Comparison of ENCODE assay signal across 8 mouse cellular contexts in the genomic region with DNA sequence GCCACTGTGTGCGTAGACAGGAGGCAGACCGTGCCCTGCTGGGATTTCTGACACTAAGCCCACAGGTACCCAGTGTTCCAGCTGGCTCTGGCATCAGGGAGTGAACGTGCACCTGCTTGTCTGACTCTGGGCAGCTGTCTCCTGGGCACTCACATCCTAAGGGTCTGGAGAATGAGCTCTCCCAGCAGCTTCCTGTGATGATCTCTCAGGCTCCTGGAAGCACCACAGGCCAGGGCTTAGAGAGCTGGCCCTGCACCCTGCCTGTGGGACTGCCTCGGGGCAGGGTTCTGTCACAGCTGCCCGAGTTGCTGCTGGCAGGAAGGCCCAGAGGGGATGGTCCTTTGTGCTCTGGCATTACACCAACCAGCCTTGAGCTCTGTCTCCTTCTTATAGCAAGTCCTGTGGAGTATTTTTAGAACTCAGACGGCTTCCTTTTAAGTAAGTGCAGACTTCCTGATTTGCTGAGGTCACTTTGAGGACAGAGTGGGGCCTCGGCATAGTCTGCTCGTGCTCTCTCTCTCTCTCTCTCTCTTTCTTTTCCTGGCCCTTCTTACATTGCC. TPM values are rescaled to one million over a fixed set of nuclear protein-coding genes. Genes with fewer than 3 reads are reported as not detected.
DNase-seq lines count a peak whose midpoint lies in the region; ATAC-seq and TF ChIP-seq lines count a peak whose summit lies in the region.

No protein-coding gene starts in this region.

- intact Hi-C loops in left cerebral cortex, postnatal 14 days (cut with DNase I) = no loop called here
- intact Hi-C loops in heart, adult 2 months (cut with DNase I) = no loop called here

- peak; percentile 60; the same call in 1 of the 2 replicates for TF ChIP-seq EP300 in heart, adult 2 months (IDR thresholded peaks at IDR 0.05; ENCODE audit: insufficient read depth, low read depth, low read length)

- no peaks in the 10 kb centered on the region for H3K27me3 ChIP-seq in heart, adult 2 months (ENCODE audit: control insufficient read depth, insufficient read depth, low read length)
- H3K27me3 ChIP-seq in kidney, adult 2 months (replicated peaks; ENCODE audit: control insufficient read depth, insufficient read depth, low read length) = no peaks in the 10 kb centered on the region
- no peaks in the 10 kb centered on the region for H3K27me3 ChIP-seq in lung, embryonic 15.5 days

- H3K36me3 ChIP-seq in heart, adult 2 months (ENCODE audit: control insufficient read depth, insufficient read depth, low read length) = peaks cover 8% of the 10 kb centered on the region
- no peaks in the 10 kb centered on the region for H3K36me3 ChIP-seq in kidney, adult 2 months (ENCODE audit: control insufficient read depth, insufficient read depth, low read length)
- no peaks in the 10 kb centered on the region for H3K36me3 ChIP-seq in lung, embryonic 15.5 days

- no peaks in the 10 kb centered on the region for H3K9me3 ChIP-seq in lung, embryonic 15.5 days

- no peak for TF ChIP-seq POLR2A in bone marrow macrophage, adult 2 months (IDR thresholded peaks at IDR 0.05; ENCODE audit: borderline replicate concordance, low read depth, low read length)
- TF ChIP-seq POLR2A in heart, adult 2 months (IDR thresholded peaks at IDR 0.05; ENCODE audit: insufficient read depth, low read depth, low read length) = 0 out of 2 replicates have a peak, but pooled peaks have one; percentile 58
- TF ChIP-seq POLR2A in kidney, adult 2 months (IDR thresholded peaks at IDR 0.05; ENCODE audit: low read depth, low read length) = no peak

- H3K9ac ChIP-seq in heart, adult 2 months (ENCODE audit: low read depth, low read length) = 0 out of 2 replicates have a peak overlapping the region, but pooled peaks have one; percentile 4
- H3K9ac ChIP-seq in lung, embryonic 15.5 days = no peak overlapping the region

- 0 out of 2 replicates have a peak, but pooled peaks cover 2% of the 10 kb centered on the region for H3K79me2 ChIP-seq in heart, adult 2 months (replicated peaks; ENCODE audit: control insufficient read depth, insufficient read depth, low read length)

- H3K27ac ChIP-seq in bone marrow macrophage, adult 2 months (ENCODE audit: insufficient read depth, low read depth, low read length) = peak overlapping the region; percentile 21
- peak overlapping the region; percentile 78 for H3K27ac ChIP-seq in heart, adult 2 months
- H3K27ac ChIP-seq in kidney, adult 2 months (ENCODE audit: insufficient read depth, low read depth, low read length) = peak overlapping the region; percentile 33
- peak overlapping the region; percentile 87 for H3K27ac ChIP-seq in lung, embryonic 15.5 days

- DNase-seq in left cerebral cortex, postnatal 14 days (ENCODE audit: low spot score in 2 of 2) = peak; percentile 53 to 77
- DNase-seq in left cerebral cortex, adult 8-10 months (ENCODE audit: low spot score in 2 of 2) = no peak
- peak; percentile 69 to 85 for DNase-seq in heart, adult 2 months
- peak; percentile 85 for DNase-seq in kidney, adult 2 months
- peak; percentile 94 for DNase-seq in skeletal muscle tissue, adult 2 months (ENCODE audit: low read depth, low spot score)
- no peak for DNase-seq in ovary, postnatal 14 days (ENCODE audit: low spot score)

- peak; percentile 82 for ATAC-seq in lung, embryonic 15.5 days (ENCODE audit: borderline replicate concordance, extremely low read depth, low FRiP score, low TSS enrichment)

- H3K4me2 ChIP-seq in lung, embryonic 15.5 days = 0 out of 2 replicates have a peak overlapping the region, but pooled peaks have one; percentile 7

- H3K4me1 ChIP-seq in bone marrow macrophage, adult 2 months (ENCODE audit: control insufficient read depth, insufficient read depth, low read length) = peaks cover 26% of the 10 kb centered on the region
- H3K4me1 ChIP-seq in heart, adult 2 months (ENCODE audit: control insufficient read depth, insufficient read depth, low read length) = peaks cover 11% of the 10 kb centered on the region
- peaks cover 5% of the 10 kb centered on the region for H3K4me1 ChIP-seq in kidney, adult 2 months (ENCODE audit: control insufficient read depth, insufficient read depth, low read length)
- H3K4me1 ChIP-seq in lung, embryonic 15.5 days = peaks cover 17% of the 10 kb centered on the region

- H3K4me3 ChIP-seq in bone marrow macrophage, adult 2 months (ENCODE audit: insufficient read depth, low read length) = no peak overlapping the region
- no peak overlapping the region for H3K4me3 ChIP-seq in heart, adult 2 months
- H3K4me3 ChIP-seq in kidney, adult 2 months (ENCODE audit: insufficient read depth, low read depth, low read length) = no peak overlapping the region
- H3K4me3 ChIP-seq in lung, embryonic 15.5 days = no peak overlapping the region

- 5% methylated on average over 8 of the region's 8 CpGs for WGBS in heart, adult 2 months
- WGBS in kidney, adult 2 months = 13% methylated on average over 8 of the region's 8 CpGs
- WGBS in lung, embryonic 15.5 days = 23% methylated on average over 8 of the region's 8 CpGs

- no peak for TF ChIP-seq CTCF in bone marrow macrophage, adult 2 months (IDR thresholded peaks at IDR 0.05; ENCODE audit: low read depth, low read length)
- TF ChIP-seq CTCF in heart, adult 2 months (IDR thresholded peaks at IDR 0.05) = no peak
- TF ChIP-seq CTCF in kidney, adult 2 months (conservative IDR thresholded peaks at IDR 0.05; ENCODE audit: insufficient read depth, insufficient read length, low read depth, low read length) = no peak

RNA-seq across cellular contexts. Expression of gene Fbxw11, which starts 23.2 kb away (rescaled TPM):
- total RNA-seq in left cerebral cortex, postnatal 14 days (2021) = 100 to 1,000 TPM; 111 to 120 TPM
- 100 to 1,000 TPM; 109 to 129 (median 121) TPM for total RNA-seq in left cerebral cortex, adult 8-10 months (2022)
- 44.3 and 47.9 TPM in 2 replicates for polyA plus RNA-seq in bone marrow macrophage, adult 2 months (2012; ENCODE audit: insufficient read depth, insufficient read length, missing spikeins)
- 10 to 100 TPM; 47.8 to 58.7 TPM for total RNA-seq in heart, adult 2 months (2021)
- polyA plus RNA-seq in heart, adult 2 months (2012; rRNA removed) = 27.3 and 53.7 TPM in 2 replicates
- 62.2 and 63.7 TPM in 2 replicates for polyA plus RNA-seq in kidney, adult 2 months (2012; rRNA removed)
- 84.9 and 85.5 TPM in 2 replicates for polyA plus RNA-seq in lung, embryonic 15.5 days (2015; fragmentation: Nextera tagmentation; extraction: Ambion mirVana)

Comparison
In these comparisons a context has a peak if more than half of its experiments do, and no peak if none do; other contexts are left out.
1. DNase-seq: peak in left cerebral cortex, postnatal 14 days (2 of 2), heart, adult 2 months (2 of 2), kidney, adult 2 months (single experiment) and skeletal muscle tissue, adult 2 months (single experiment); none in left cerebral cortex, adult 8-10 months (0 of 2) and ovary, postnatal 14 days (single experiment).
2. H3K27ac ChIP-seq: peak in every context shown above with its lines; median percentile 87 in lung, embryonic 15.5 days; 78 in heart, adult 2 months; 33 in kidney, adult 2 months; 21 in bone marrow macrophage, adult 2 months.